Mouse (Mus musculus) cerebellum, postnatal 10 days (tissue): ENCODE results near the gene Axdnd1.
"Not testable (repeated sequence)": the region's sequence is repeated elsewhere in the genome, so short reads cannot be mapped to it uniquely, and the experiment has no call there.

Source experiments
- DNase-seq, 2 experiments: peaks; one replicate each; pipeline ENCODE4 v3.0.0; 2021; ENCODE audit warnings: mixed read lengths in 2 of 2

Gene Axdnd1

GRCm38 (mm10) chr1:156437016-156437708 lies 16.2 kb upstream of the Axdnd1 start:
- DNase-seq, result no peak

GRCm38 (mm10) chr1:156433497-156433896 lies 12.5 kb upstream of the Axdnd1 start:
- DNase-seq, result no peak

- no peak for DNase-seq
Observed at GRCm38 (mm10) chr1:156432498-156432897, 11.5 kb upstream of the Axdnd1 start.

GRCm38 (mm10) chr1:156428434-156428833 lies 7.5 kb upstream of the Axdnd1 start:
- DNase-seq, result no peak

GRCm38 (mm10) chr1:156425746-156426145 lies 4.8 kb upstream of the Axdnd1 start:
- no peak for DNase-seq

- DNase-seq, result no peak
Observed at GRCm38 (mm10) chr1:156424054-156424453, 3.1 kb upstream of the Axdnd1 start.

- no peak for DNase-seq
Observed at GRCm38 (mm10) chr1:156423493-156423892, 2.5 kb upstream of the Axdnd1 start.

- no peak for DNase-seq
Observed at GRCm38 (mm10) chr1:156422856-156423255, 1.9 kb upstream of the Axdnd1 start.

- DNase-seq, result peak; percentile 43 to 49
Observed at GRCm38 (mm10) chr1:156418170-156418569, 2.8 kb downstream of the Axdnd1 start.

- no peak for DNase-seq
Observed at GRCm38 (mm10) chr1:156408521-156408920, 12.4 kb downstream of the Axdnd1 start.

- DNase-seq, result no peak
Observed at GRCm38 (mm10) chr1:156408004-156408403, 13.0 kb downstream of the Axdnd1 start.

- peak in 1 of 2 experiments; percentile 8 for DNase-seq
Observed at GRCm38 (mm10) chr1:156403251-156403650, 17.7 kb downstream of the Axdnd1 start.

GRCm38 (mm10) chr1:156402491-156402890 lies 18.5 kb downstream of the Axdnd1 start:
- no peak for DNase-seq

GRCm38 (mm10) chr1:156400159-156400558 lies 20.8 kb downstream of the Axdnd1 start:
- DNase-seq, result not testable (repeated sequence)

GRCm38 (mm10) chr1:156393148-156393547 lies 27.8 kb downstream of the Axdnd1 start:
- DNase-seq, result no peak

- DNase-seq, result no peak
Observed at GRCm38 (mm10) chr1:156386880-156387279, 34.1 kb downstream of the Axdnd1 start.

- no peak for DNase-seq
Observed at GRCm38 (mm10) chr1:156386232-156386631, 34.7 kb downstream of the Axdnd1 start.

- no peak for DNase-seq
Observed at GRCm38 (mm10) chr1:156381217-156381616, 39.7 kb downstream of the Axdnd1 start.

GRCm38 (mm10) chr1:156365740-156366139 lies 55.2 kb downstream of the Axdnd1 start, which contains the start of gene Gm2000:
Gene Gm2000, plus strand, starts transcription at chr1:156366040.
- DNase-seq, result no peak

GRCm38 (mm10) chr1:156352466-156352865 lies 68.5 kb downstream of the Axdnd1 start:
- no peak for DNase-seq

- no peak for DNase-seq
Observed at GRCm38 (mm10) chr1:156350441-156350840, 70.5 kb downstream of the Axdnd1 start.

- no peak for DNase-seq
Observed at GRCm38 (mm10) chr1:156349031-156349430, 71.9 kb downstream of the Axdnd1 start.

- DNase-seq, result no peak
Observed at GRCm38 (mm10) chr1:156345633-156346032, 75.3 kb downstream of the Axdnd1 start.

- DNase-seq, result no peak
Observed at GRCm38 (mm10) chr1:156344433-156344832, 76.5 kb downstream of the Axdnd1 start.

- DNase-seq, result no peak
Observed at GRCm38 (mm10) chr1:156340847-156341246, 80.1 kb downstream of the Axdnd1 start.
